Mouse (Mus musculus) lung, embryonic 14.5 days (tissue): ENCODE data around the gene H2al1f. TPM values are rescaled to one million over a fixed set of nuclear protein-coding genes. Genes with fewer than 3 reads are reported as not detected.
"Not testable (repeated sequence)": the region's sequence is repeated elsewhere in the genome, so short reads cannot be mapped to it uniquely, and the experiment has no call there.

Experiments used
- ATAC-seq: fragments of 200-750 bp; cut with Nextera tagmentation; 2 replicates; pipeline ENCODE4 v1.8.0; 2017; ENCODE audit warnings: mild to moderate bottlenecking, moderate TSS enrichment, moderate library complexity; ENCODE audit not compliant: insufficient read depth
- DNase-seq: peaks from one replicate; pipeline ENCODE4 v3.0.0-alpha.2; 2015
- H3K27ac ChIP-seq: fragments of 300-500 bp; sonication (generic); 2 replicates; pipeline ENCODE4 v1.5.1; 2014; ENCODE audit warnings: low read depth, mild to moderate bottlenecking, moderate library complexity
- H3K27me3 ChIP-seq: fragments of 300-500 bp; sonication (generic); 2 replicates; pipeline ENCODE4 v1.6.1; 2014; ENCODE audit warnings: low read length, control low read depth; ENCODE audit not compliant: insufficient read depth
- H3K36me3 ChIP-seq: fragments of 300-500 bp; sonication (generic); 2 replicates; pipeline ENCODE4 v1.6.1; 2014; ENCODE audit warnings: control low read depth; ENCODE audit not compliant: insufficient read depth
- H3K4me1 ChIP-seq: fragments of 300-500 bp; sonication (generic); 2 replicates; pipeline ENCODE4 v1.6.1; 2014; ENCODE audit warnings: antibody characterized with exemption, control low read depth; ENCODE audit not compliant: insufficient read depth
- H3K4me2 ChIP-seq: fragments of 300-500 bp; sonication (generic); 2 replicates; pipeline ENCODE4 v1.6.1; 2014; ENCODE audit warnings: mild to moderate bottlenecking
- H3K4me3 ChIP-seq: fragments of 300-500 bp; sonication (generic); 2 replicates; pipeline ENCODE4 v1.5.1; 2014; ENCODE audit warnings: low read depth, low read length
- H3K9ac ChIP-seq: fragments of 300-500 bp; sonication (generic); 2 replicates; pipeline ENCODE4 v1.6.1; 2014
- H3K9me3 ChIP-seq: fragments of 300-500 bp; sonication (generic); 2 replicates; pipeline ENCODE4 v1.6.1; 2016; ENCODE audit warnings: low read depth, low read length, control low read depth
- CTCF ChIP-seq: IDR thresholded peaks from 2 replicates; pipeline ENCODE4 v1.5.1; 2016; ENCODE audit warnings: antibody characterized with exemption, low read depth
- WGBS: fragments of 180-500 bp; shearing (Covaris S2); extraction: QIAGEN DNeasy Blood & Tissue Kit; methylation state at CpG from one replicate; pipeline ENCODE4 v1.1.7; 2014; 5-methylcytosine and 5-hydroxymethylcytosine counted together
- polyA plus RNA-seq: library from polyadenylated mRNA; unstranded; fragments of >200 nt; fragmentation: Nextera tagmentation; extraction: Ambion mirVana; gene quantifications from 2 replicates; pipeline ENCODE4 v1.2.1, GENCODE M21; 2014

The H2al1f gene
- polyA plus RNA-seq, 1 experiment from 2014 or later = not detected

DNA sequence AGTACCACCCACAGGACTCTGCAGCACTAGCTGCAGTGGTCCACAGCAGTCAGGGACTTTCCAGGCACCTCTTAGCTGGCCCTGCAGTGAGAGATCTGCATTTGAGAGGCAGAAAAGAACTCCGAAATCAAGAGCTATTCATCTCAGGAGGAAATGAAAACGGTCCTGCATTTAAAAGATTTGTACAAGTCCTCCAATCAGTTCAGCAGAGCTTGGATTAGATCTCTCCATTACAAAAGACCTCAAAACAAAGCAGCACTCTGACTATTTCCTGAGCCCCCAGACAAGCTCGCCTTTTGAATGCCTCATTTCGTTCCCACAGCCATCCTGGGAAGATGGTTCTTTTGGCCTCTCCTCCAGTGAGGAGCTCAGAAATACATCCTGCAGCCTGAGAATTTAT is 25.7 kb upstream of the H2al1f start:
- DNase-seq = no peak
- 73% methylated on average over 4 of the region's 4 CpGs for WGBS
- Histone ChIP-seq H3K4me2 (no peak overlapping the region), H3K4me1 (no peaks in the 10 kb centered on the region), H3K9me3 (no peaks in the 10 kb centered on the region), H3K36me3 (no peaks in the 10 kb centered on the region), H3K27ac (no peak overlapping the region), H3K4me3 (no peak overlapping the region), H3K9ac (no peak overlapping the region), H3K27me3 (no peaks in the 10 kb centered on the region)
- TF ChIP-seq CTCF = no peak
- no peak for ATAC-seq

GRCm38 (mm10) chrX:11298957-11299356 is 16.0 kb upstream of the H2al1f start, which contains the start of gene H2al1a:
TSS of gene H2al1a (plus strand) at chrX:11299257.
- H3K27me3 ChIP-seq, ATAC-seq, H3K4me1 ChIP-seq, H3K9me3 ChIP-seq, H3K4me3 ChIP-seq, H3K9ac ChIP-seq, DNase-seq, H3K27ac ChIP-seq, H3K36me3 ChIP-seq, H3K4me2 ChIP-seq: not testable (repeated sequence)
- WGBS = no CpG with 5 or more reads among the region's 3 CpGs

GRCm38 (mm10) chrX:11302132-11302531 is 12.8 kb upstream of the H2al1f start, which contains the start of gene H2al1b:
TSS of gene H2al1b (plus strand) at chrX:11302432.
- not testable (repeated sequence) for H3K4me2 ChIP-seq, H3K9ac ChIP-seq, H3K36me3 ChIP-seq, H3K4me3 ChIP-seq, H3K27ac ChIP-seq, H3K27me3 ChIP-seq, ATAC-seq, DNase-seq, H3K4me1 ChIP-seq, H3K9me3 ChIP-seq
- WGBS = 95% methylated on average over 1 of the region's 3 CpGs

DNA sequence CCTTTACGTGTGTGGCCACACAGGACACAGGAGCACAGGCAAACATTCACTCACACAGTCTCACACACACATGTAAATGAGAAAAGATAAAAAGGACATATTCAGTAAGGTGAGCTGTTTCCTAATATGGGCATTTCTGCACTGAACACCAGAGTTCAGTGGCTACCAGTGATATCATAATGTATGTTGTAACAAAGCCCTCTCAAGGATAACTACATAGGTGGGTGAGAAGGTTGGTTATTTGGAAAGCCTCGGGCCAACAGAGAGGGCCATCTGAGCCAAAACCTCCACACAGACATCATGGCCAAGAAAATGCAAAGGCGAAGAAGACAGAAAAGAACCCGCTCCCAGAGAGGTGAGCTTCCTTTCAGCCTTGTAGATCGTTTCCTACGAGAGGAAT is 9.6 kb upstream of the H2al1f start, which contains the start of gene H2al1c:
H2al1c (plus strand) TSS at position 301 of the 400 bp plus-strand sequence.
- not testable (repeated sequence) for H3K9ac ChIP-seq, H3K4me2 ChIP-seq, H3K4me3 ChIP-seq, DNase-seq, H3K9me3 ChIP-seq, H3K27ac ChIP-seq, H3K36me3 ChIP-seq, ATAC-seq, H3K4me1 ChIP-seq, H3K27me3 ChIP-seq
- 90% methylated on average over 2 of the region's 6 CpGs for whole genome bisulfite sequencing

DNA sequence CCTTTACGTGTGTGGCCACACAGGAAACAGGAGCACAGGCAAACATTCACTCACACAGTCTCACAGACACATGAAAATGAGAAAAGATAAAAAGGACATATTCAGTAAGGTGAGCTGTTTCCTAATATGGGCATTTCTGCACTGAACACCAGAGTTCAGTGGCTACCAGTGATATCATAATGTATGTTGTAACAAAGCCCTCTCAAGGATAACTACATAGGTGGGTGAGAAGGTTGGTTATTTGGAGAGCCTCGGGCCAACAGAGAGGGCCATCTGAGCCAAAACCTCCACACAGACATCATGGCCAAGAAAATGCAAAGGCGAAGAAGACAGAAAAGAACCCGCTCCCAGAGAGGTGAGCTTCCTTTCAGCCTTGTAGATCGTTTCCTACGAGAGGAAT is 6.4 kb upstream of the H2al1f start, which contains the start of gene H2al1d:
H2al1d (plus strand) TSS at position 301 of the 400 bp plus-strand sequence.
- H3K27ac ChIP-seq, H3K9me3 ChIP-seq, H3K27me3 ChIP-seq, H3K4me1 ChIP-seq, H3K9ac ChIP-seq, H3K36me3 ChIP-seq, DNase-seq, ATAC-seq, H3K4me3 ChIP-seq, H3K4me2 ChIP-seq: not testable (repeated sequence)
- no CpG with 5 or more reads among the region's 6 CpGs for WGBS

DNA sequence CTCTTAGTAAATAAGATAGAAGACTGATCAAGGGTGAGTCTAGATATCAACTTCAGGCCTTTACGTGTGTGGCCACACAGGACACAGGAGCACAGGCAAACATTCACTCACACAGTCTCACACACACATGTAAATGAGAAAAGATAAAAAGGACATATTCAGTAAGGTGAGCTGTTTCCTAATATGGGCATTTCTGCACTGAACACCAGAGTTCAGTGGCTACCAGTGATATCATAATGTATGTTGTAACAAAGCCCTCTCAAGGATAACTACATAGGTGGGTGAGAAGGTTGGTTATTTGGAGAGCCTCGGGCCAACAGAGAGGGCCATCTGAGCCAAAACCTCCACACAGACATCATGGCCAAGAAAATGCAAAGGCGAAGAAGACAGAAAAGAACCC is 3.3 kb upstream of the H2al1f start, which contains the start of gene H2al1e:
H2al1e (plus strand) TSS at position 301 of the 400 bp plus-strand sequence.
- not testable (repeated sequence) for H3K36me3 ChIP-seq, ATAC-seq, DNase-seq, H3K9me3 ChIP-seq, H3K4me3 ChIP-seq, H3K27ac ChIP-seq, H3K4me1 ChIP-seq, H3K27me3 ChIP-seq, H3K4me2 ChIP-seq, H3K9ac ChIP-seq
- WGBS = no CpG with 5 or more reads among the region's 3 CpGs

GRCm38 (mm10) chrX:11317956-11318355 is 3.0 kb downstream of the H2al1f start, which contains the start of gene H2al1g:
TSS of gene H2al1g (plus strand) at chrX:11318256.
- H3K4me3 ChIP-seq, H3K4me2 ChIP-seq, H3K9ac ChIP-seq, H3K27me3 ChIP-seq, H3K9me3 ChIP-seq, DNase-seq, H3K27ac ChIP-seq, H3K4me1 ChIP-seq, ATAC-seq, H3K36me3 ChIP-seq: not testable (repeated sequence)
- WGBS = no CpG with 5 or more reads among the region's 3 CpGs

- H3K36me3 ChIP-seq, H3K27ac ChIP-seq, H3K27me3 ChIP-seq, H3K9me3 ChIP-seq, H3K4me2 ChIP-seq, ATAC-seq, H3K4me3 ChIP-seq, H3K4me1 ChIP-seq, DNase-seq, H3K9ac ChIP-seq: not testable (repeated sequence)
- no CpG with 5 or more reads among the region's 6 CpGs for WGBS
These were observed 6.2 kb downstream of the H2al1f start, which contains the start of gene H2al1h for GRCm38 (mm10) chrX:11321192-11321591. TSS of gene H2al1h (plus strand) at chrX:11321492.

- not testable (repeated sequence) for H3K27me3 ChIP-seq, DNase-seq, H3K9ac ChIP-seq, ATAC-seq, H3K9me3 ChIP-seq, H3K27ac ChIP-seq, H3K36me3 ChIP-seq, H3K4me1 ChIP-seq, H3K4me3 ChIP-seq, H3K4me2 ChIP-seq
- WGBS = 100% methylated on average over 2 of the region's 5 CpGs
These were observed 9.4 kb downstream of the H2al1f start, which contains the start of gene H2al1i for GRCm38 (mm10) chrX:11324359-11324758. TSS of gene H2al1i (plus strand) at chrX:11324659.

DNA sequence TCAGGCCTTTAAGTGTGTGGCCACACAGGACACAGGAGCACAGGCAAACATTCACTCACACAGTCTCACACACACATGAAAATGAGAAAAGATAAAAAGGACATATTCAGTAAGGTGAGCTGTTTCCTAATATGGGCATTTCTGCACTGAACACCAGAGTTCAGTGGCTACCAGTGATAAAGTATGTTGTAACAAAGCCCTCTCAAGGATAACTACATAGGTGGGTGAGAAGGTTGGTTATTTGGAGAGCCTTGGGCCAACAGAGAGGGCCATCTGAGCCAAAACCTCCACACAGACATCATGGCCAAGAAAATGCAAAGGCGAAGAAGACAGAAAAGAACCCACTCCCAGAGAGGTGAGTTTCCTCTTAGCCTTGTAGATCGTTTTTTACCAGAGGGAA is 12.6 kb downstream of the H2al1f start, which contains the start of gene H2al1j:
H2al1j (plus strand) TSS at position 301 of the 400 bp plus-strand sequence.
- H3K36me3 ChIP-seq, ATAC-seq, H3K9ac ChIP-seq, DNase-seq, H3K4me2 ChIP-seq, H3K9me3 ChIP-seq, H3K27me3 ChIP-seq, H3K27ac ChIP-seq, H3K4me1 ChIP-seq, H3K4me3 ChIP-seq: not testable (repeated sequence)
- 89% methylated on average over 2 of the region's 2 CpGs for WGBS
